Mouse (Mus musculus) limb, embryonic 14.5 days (tissue): ENCODE data around the gene Platr25. TPM values are rescaled to one million over a fixed set of nuclear protein-coding genes. Genes with fewer than 3 reads are reported as not detected.
"Not testable (repeated sequence)": the region's sequence is repeated elsewhere in the genome, so short reads cannot be mapped to it uniquely, and the experiment has no call there.

Experiments
- ATAC-seq: fragments of 200-750 bp; cut with Nextera tagmentation; 2 replicates; pipeline ENCODE4 v1.8.0; 2017; ENCODE audit warnings: low read depth, moderate number of reproducible peaks, moderate TSS enrichment; ENCODE audit not compliant: low FRiP score
- DNase-seq: peaks from one replicate; pipeline ENCODE4 v3.0.0-alpha.2; 2015; ENCODE audit warnings: low spot score
- H3K27ac ChIP-seq: fragments of 300-500 bp; sonication (generic); replicated peaks from 2 replicates; pipeline ENCODE4 v1.5.1; 2014; ENCODE audit warnings: low read depth, mild to moderate bottlenecking, low read length, moderate library complexity, mixed read lengths
- H3K27me3 ChIP-seq: fragments of 300-500 bp; sonication (generic); 2 replicates; pipeline ENCODE4 v1.6.1; 2014; ENCODE audit warnings: low read length, mixed read lengths; ENCODE audit not compliant: control insufficient read depth, insufficient read depth
- H3K36me3 ChIP-seq: fragments of 300-500 bp; sonication (generic); 2 replicates; pipeline ENCODE4 v1.6.1; 2014; ENCODE audit warnings: mild to moderate bottlenecking, low read length, moderate library complexity, mixed read lengths; ENCODE audit not compliant: control insufficient read depth, insufficient read depth
- H3K4me1 ChIP-seq: fragments of 300-500 bp; sonication (generic); 2 replicates; pipeline ENCODE4 v1.6.1; 2014; ENCODE audit warnings: antibody characterized with exemption, low read length, mixed read lengths; ENCODE audit not compliant: control insufficient read depth, insufficient read depth
- H3K4me2 ChIP-seq: fragments of 300-500 bp; sonication (generic); replicated peaks from 2 replicates; pipeline ENCODE4 v1.6.1; 2014; ENCODE audit warnings: low read depth, mild to moderate bottlenecking, low read length, moderate library complexity; ENCODE audit not compliant: severe bottlenecking
- H3K4me3 ChIP-seq: fragments of 300-500 bp; sonication (generic); replicated peaks from 2 replicates; pipeline ENCODE4 v1.5.1; 2014; ENCODE audit warnings: low read length
- H3K9ac ChIP-seq: fragments of 300-500 bp; sonication (generic); 2 replicates; pipeline ENCODE4 v1.6.1; 2014; ENCODE audit warnings: mild to moderate bottlenecking, low read depth, low read length, moderate library complexity; ENCODE audit not compliant: severe bottlenecking
- H3K9me3 ChIP-seq: fragments of 300-500 bp; sonication (generic); 2 replicates; pipeline ENCODE4 v1.6.1; 2016; ENCODE audit warnings: low read length; ENCODE audit not compliant: control insufficient read depth
- POLR2A ChIP-seq: fragments of 200-500 bp; IDR thresholded peaks from 2 replicates; pipeline ENCODE4 v1.8.0; 2012; ENCODE audit warnings: inconsistent platforms, mild to moderate bottlenecking, moderate library complexity, borderline replicate concordance; ENCODE audit not compliant: insufficient read depth, insufficient read length; ENCODE audit errors: extremely low read depth
- WGBS: fragments of 180-500 bp; shearing (Covaris S2); extraction: QIAGEN DNeasy Blood & Tissue Kit; methylation state at CpG from one replicate; pipeline ENCODE4 v1.1.7; 2014; 5-methylcytosine and 5-hydroxymethylcytosine counted together
- polyA plus RNA-seq, 2 experiments: library from polyadenylated mRNA; depleted of rRNA in 1 of 2; stranded (reverse) in 1 of 2; unstranded in 1 of 2; fragments of >200 nt; fragmentation: Nextera tagmentation in 1 of 2; extraction: Ambion mirVana in 1 of 2; gene quantifications; 2 replicates each; pipeline versions ENCODE4 v1.2.1 to v1.2.3; 2012 to 2014

The Platr25 gene
- polyA plus RNA-seq, 2 experiments = 24.2 to 29.4 TPM

GRCm38 (mm10) chr13:62733322-62733721, 27.2 kb downstream of the Platr25 start:
- WGBS = 80% methylated on average over 2 of the region's 2 CpGs
- no peaks in the 10 kb centered on the region for H3K36me3 ChIP-seq
- no peak overlapping the region for H3K4me3 ChIP-seq
- H3K27ac ChIP-seq = no peak overlapping the region
- no peaks in the 10 kb centered on the region for H3K9me3 ChIP-seq
- no peak overlapping the region for H3K4me2 ChIP-seq
- no peak overlapping the region for H3K9ac ChIP-seq
- no peaks in the 10 kb centered on the region for H3K4me1 ChIP-seq
- no peaks in the 10 kb centered on the region for H3K27me3 ChIP-seq
- TF ChIP-seq POLR2A = no peak
- no peak for ATAC-seq
- no peak for DNase-seq

DNA sequence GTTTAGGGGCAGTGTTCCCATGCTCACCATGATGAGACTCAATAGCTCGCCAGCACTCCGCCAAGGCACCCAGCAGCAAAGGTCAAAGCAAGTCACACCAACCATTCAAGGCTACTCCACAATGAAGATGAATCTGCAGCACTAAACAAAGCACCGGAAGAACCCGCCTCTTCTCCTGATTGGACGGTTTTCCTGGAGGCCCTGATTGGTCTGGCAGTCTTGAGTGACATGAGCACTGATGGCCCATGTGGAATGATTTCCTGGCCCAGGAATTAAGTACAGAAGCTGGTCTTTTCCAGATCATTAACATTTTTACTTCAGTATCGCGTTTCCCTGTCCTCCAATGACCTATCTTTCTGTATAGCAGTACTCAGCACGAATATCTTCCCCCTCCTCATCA, 47.9 kb downstream of the Platr25 start:
- ATAC-seq, H3K9ac ChIP-seq, H3K36me3 ChIP-seq, H3K4me3 ChIP-seq, H3K9me3 ChIP-seq, DNase-seq, H3K27me3 ChIP-seq, H3K4me1 ChIP-seq, H3K27ac ChIP-seq, H3K4me2 ChIP-seq: not testable (repeated sequence)
- WGBS = 94% methylated on average over 8 of the region's 8 CpGs

- not testable (repeated sequence) for H3K36me3 ChIP-seq, H3K9me3 ChIP-seq, H3K4me1 ChIP-seq, H3K27ac ChIP-seq, ATAC-seq, H3K27me3 ChIP-seq, DNase-seq
- H3K4me3 ChIP-seq = peak overlapping the region; percentile 44
- WGBS = 31% methylated on average over 4 of the region's 4 CpGs
- H3K4me2 ChIP-seq = peak overlapping the region; percentile 37
- peak overlapping the region; percentile 38; the same call in 1 of the 2 replicates for H3K9ac ChIP-seq
Measured at GRCm38 (mm10) chr13:62685287-62685648, 75.2 kb downstream of the Platr25 start.

- Histone ChIP-seq H3K4me2 (peak overlapping the region; percentile 44), H3K4me3 (peak overlapping the region; percentile 44), H3K9ac (peak overlapping the region; percentile 50)
- not testable (repeated sequence) for H3K9me3 ChIP-seq, H3K27me3 ChIP-seq, H3K36me3 ChIP-seq, H3K4me1 ChIP-seq, H3K27ac ChIP-seq
- WGBS = 3% methylated on average over 16 of the region's 20 CpGs
- ATAC-seq = peak; percentile 99
- peak; percentile 3 for DNase-seq
Measured at GRCm38 (mm10) chr13:62684608-62685286, 75.8 kb downstream of the Platr25 start.

GRCm38 (mm10) chr13:62653369-62653743, 107.2 kb downstream of the Platr25 start:
- Histone ChIP-seq H3K27ac (no peak overlapping the region), H3K4me1 (no peaks in the 10 kb centered on the region), H3K4me3 (peak overlapping the region; percentile 51), H3K36me3 (no peaks in the 10 kb centered on the region), H3K27me3 (no peaks in the 10 kb centered on the region), H3K9ac (peak overlapping the region; percentile 52; the same call in 1 of the 2 replicates), H3K9me3 (0 out of 2 replicates have a peak, but pooled peaks cover 4% of the 10 kb centered on the region), H3K4me2 (peak overlapping the region; percentile 46)
- 24% methylated on average over 8 of the region's 8 CpGs for WGBS
- TF ChIP-seq POLR2A = no peak
- DNase-seq (no peak), ATAC-seq (peak; percentile 71)

DNA sequence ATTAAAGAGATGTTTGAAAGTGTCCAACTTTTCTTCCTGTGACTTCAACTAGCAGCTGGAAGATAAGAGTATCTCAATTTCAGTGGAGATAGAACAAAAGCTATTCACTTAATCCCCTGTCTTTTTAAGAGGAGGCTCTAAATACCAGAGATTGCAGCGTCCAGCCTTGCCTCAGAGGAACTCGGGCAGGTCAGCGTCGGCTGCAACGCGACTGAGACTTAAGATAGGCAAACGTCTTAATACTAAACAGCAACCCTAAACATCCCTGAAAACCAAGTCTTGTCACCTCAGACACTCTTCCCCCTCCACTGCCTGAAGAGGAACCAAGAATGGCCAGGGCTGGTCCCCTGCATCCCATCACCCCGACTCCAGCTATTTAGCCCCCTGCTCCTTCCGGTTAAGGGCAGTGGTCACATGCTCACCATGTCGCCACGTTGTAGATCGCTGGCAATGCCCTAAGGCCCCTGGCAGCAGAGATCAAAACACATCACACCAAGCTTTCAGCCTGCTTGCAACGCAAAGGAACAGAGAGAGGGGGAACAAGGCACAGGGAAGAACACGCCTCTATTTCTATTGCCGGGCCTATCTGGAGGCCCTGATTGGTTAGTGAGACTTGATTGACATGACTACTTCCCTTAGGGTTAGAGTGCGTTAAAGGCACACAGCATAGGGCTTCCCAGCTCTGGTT, 107.7 kb downstream of the Platr25 start:
- Histone ChIP-seq H3K4me3 (peak overlapping the region; percentile 51), H3K9ac (peak overlapping the region; percentile 52), H3K4me2 (peak overlapping the region; percentile 46)
- WGBS = 1% methylated on average over 16 of the region's 16 CpGs
- not testable (repeated sequence) for H3K9me3 ChIP-seq, H3K27me3 ChIP-seq, H3K36me3 ChIP-seq, H3K4me1 ChIP-seq, H3K27ac ChIP-seq
- DNase-seq (peak; percentile 85), ATAC-seq (peak; percentile 95)

- H3K27me3 ChIP-seq, H3K4me2 ChIP-seq, ATAC-seq, H3K4me3 ChIP-seq, H3K36me3 ChIP-seq, H3K9me3 ChIP-seq, H3K4me1 ChIP-seq, H3K27ac ChIP-seq, H3K9ac ChIP-seq: not testable (repeated sequence)
- 53% methylated on average over 1 of the region's 1 CpGs for WGBS
- DNase-seq = peak; percentile 6
Measured at GRCm38 (mm10) chr13:62627071-62627470, 133.4 kb downstream of the Platr25 start.

GRCm38 (mm10) chr13:62624277-62624665, 136.2 kb downstream of the Platr25 start:
- peak overlapping the region; percentile 62; the same call in 1 of the 2 replicates for H3K9ac ChIP-seq

More at GRCm38 (mm10) chr13:62624277-62624665, 136.2 kb downstream of the Platr25 start:
- H3K4me1 ChIP-seq, H3K36me3 ChIP-seq, H3K9me3 ChIP-seq, DNase-seq, H3K27ac ChIP-seq, H3K27me3 ChIP-seq: not testable (repeated sequence)
- Histone ChIP-seq H3K4me2 (peak overlapping the region; percentile 50), H3K4me3 (peak overlapping the region; percentile 48)
- 7% methylated on average over 7 of the region's 7 CpGs for WGBS
- peak; percentile 73 for ATAC-seq
